8 mouse cellular contexts compared by ENCODE assay signal in genomic region chr11:84871548-84872069, GRCm38 (mm10). TPM values are rescaled to one million over a fixed set of nuclear protein-coding genes. Genes with fewer than 3 reads are reported as not detected.
DNase-seq lines count a peak whose midpoint lies in the region; ATAC-seq and TF ChIP-seq lines count a peak whose summit lies in the region.

No protein-coding gene starts in this region.

- no peak for TF ChIP-seq POLR2A in ES-Bruce4 (IDR thresholded peaks at IDR 0.05; ENCODE audit: insufficient read depth, low read length)

- H3K4me2 ChIP-seq in heart, embryonic 14.5 days (ENCODE audit: low read length), result peak overlapping the region; percentile 84
- peak overlapping the region; percentile 69 for H3K4me2 ChIP-seq in forebrain, embryonic 16.5 days (ENCODE audit: low read length)
- peak overlapping the region; percentile 80 for H3K4me2 ChIP-seq in liver, postnatal 0 days (ENCODE audit: low read depth, low read length)

- no peak for ATAC-seq in heart, embryonic 14.5 days (ENCODE audit: insufficient number of reproducible peaks, insufficient read depth, low FRiP score, low read depth)
- ATAC-seq in forebrain, embryonic 16.5 days, result no peak
- ATAC-seq in liver, postnatal 0 days, result no peak

- H3K27ac ChIP-seq in heart, embryonic 14.5 days (replicated peaks in 1 of 2; ENCODE audit: control insufficient read depth in 1 of 2, insufficient read depth in 1 of 2, low read depth in 2 of 2, low read length in 2 of 2), result peak overlapping the region; percentile 98 to 100
- peak overlapping the region; percentile 79; the same call in 1 of the 2 replicates for H3K27ac ChIP-seq in ES-Bruce4 (ENCODE audit: insufficient read depth, low read length)
- peak overlapping the region; percentile 99; the same call in 1 of the 2 replicates for H3K27ac ChIP-seq in forebrain, embryonic 16.5 days (ENCODE audit: low read length)
- H3K27ac ChIP-seq in liver, postnatal 0 days (ENCODE audit: low read depth), result peak overlapping the region; percentile 100

- H3K4me3 ChIP-seq in heart, embryonic 14.5 days (ENCODE audit: control insufficient read depth in 1 of 2, insufficient read depth in 1 of 2, low read depth in 1 of 2, low read length in 2 of 2), result peak overlapping the region; percentile 96 to 98
- H3K4me3 ChIP-seq in ES-Bruce4 (ENCODE audit: low read depth, low read length), result peak overlapping the region; percentile 93
- peak overlapping the region; percentile 81 for H3K4me3 ChIP-seq in forebrain, embryonic 16.5 days (replicated peaks; ENCODE audit: low read length)
- peak overlapping the region; percentile 100 for H3K4me3 ChIP-seq in liver, postnatal 0 days (ENCODE audit: low read depth, low read length)

- peaks cover 8% of the 10 kb centered on the region; the same call in 1 of the 2 replicates for H3K36me3 ChIP-seq in heart, embryonic 14.5 days (ENCODE audit: control insufficient read depth, insufficient read depth, low read length)
- peaks cover 8% of the 10 kb centered on the region for H3K36me3 ChIP-seq in ES-Bruce4 (ENCODE audit: control insufficient read depth, insufficient read depth, low read length, poor library complexity, severe bottlenecking)
- H3K36me3 ChIP-seq in forebrain, embryonic 16.5 days (ENCODE audit: control insufficient read depth, insufficient read depth), result no peaks in the 10 kb centered on the region
- H3K36me3 ChIP-seq in liver, postnatal 0 days (replicated peaks; ENCODE audit: insufficient read depth, low read length), result peaks cover 12% of the 10 kb centered on the region

- WGBS in heart, embryonic 14.5 days, result 74% methylated on average over 4 of the region's 4 CpGs
- WGBS in forebrain, embryonic 16.5 days, result 84% methylated on average over 4 of the region's 4 CpGs
- 52% methylated on average over 4 of the region's 4 CpGs for WGBS in liver, postnatal 0 days (ENCODE audit: insufficient replicate concordance)

- H3K4me1 ChIP-seq in heart, embryonic 14.5 days (ENCODE audit: control insufficient read depth in 2 of 2, insufficient read depth in 2 of 2, low read length in 2 of 2), result peaks cover 0 to 17% of the 10 kb centered on the region in 2 experiments; a peak in 2 of 4 replicates
- H3K4me1 ChIP-seq in ES-Bruce4 (ENCODE audit: control insufficient read depth, insufficient read depth, low read length), result no peaks in the 10 kb centered on the region
- H3K4me1 ChIP-seq in forebrain, embryonic 16.5 days (replicated peaks; ENCODE audit: control insufficient read depth, insufficient read depth, low read length), result peaks cover 16% of the 10 kb centered on the region
- H3K4me1 ChIP-seq in liver, postnatal 0 days (ENCODE audit: insufficient read depth), result peaks cover 13% of the 10 kb centered on the region

- no peak for DNase-seq in heart, postnatal 36 days
- DNase-seq in liver, postnatal 0 days, result no peak
- no peak for DNase-seq in ovary, postnatal 10 days (ENCODE audit: low spot score)
- no peak for DNase-seq in layer of hippocampus, postnatal 14 days (ENCODE audit: low spot score in 2 of 2)
- no peak for DNase-seq in left cerebral cortex, postnatal 4 days

- TF ChIP-seq EP300 in ES-Bruce4 (IDR thresholded peaks at IDR 0.05; ENCODE audit: insufficient read depth, low read depth, low read length), result no peak
- no peak for TF ChIP-seq EP300 in liver, postnatal 0 days (IDR thresholded peaks at IDR 0.05; ENCODE audit: low read depth)

- no peaks in the 10 kb centered on the region for H3K9me3 ChIP-seq in heart, embryonic 14.5 days (ENCODE audit: control insufficient read depth, low read length)
- no peaks in the 10 kb centered on the region for H3K9me3 ChIP-seq in ES-Bruce4 (replicated peaks; ENCODE audit: control insufficient read depth, insufficient read depth, low read length, poor library complexity, severe bottlenecking)
- no peaks in the 10 kb centered on the region for H3K9me3 ChIP-seq in forebrain, embryonic 16.5 days (ENCODE audit: control insufficient read depth, low read length)
- no peaks in the 10 kb centered on the region for H3K9me3 ChIP-seq in liver, postnatal 0 days (ENCODE audit: low read length)

- intact Hi-C loops in heart, postnatal 36 days (cut with DNase I), result loop anchor here (2.0 kb wide), 2 partner anchors 43 to 51 kb away; partner anchors contain the start of gene Dhrs11
- intact Hi-C loops in left cerebral cortex, postnatal 4 days (cut with DNase I), result no loop called here

- H3K9ac ChIP-seq in heart, embryonic 14.5 days (ENCODE audit: low read length), result peak overlapping the region; percentile 96
- peak overlapping the region; percentile 99 for H3K9ac ChIP-seq in ES-Bruce4 (ENCODE audit: low read depth, poor library complexity, severe bottlenecking)
- H3K9ac ChIP-seq in forebrain, embryonic 16.5 days (replicated peaks; ENCODE audit: low read depth, low read length), result peak overlapping the region; percentile 96
- peak overlapping the region; percentile 99 for H3K9ac ChIP-seq in liver, postnatal 0 days (replicated peaks)

- TF ChIP-seq CTCF in ES-Bruce4 (IDR thresholded peaks at IDR 0.05; ENCODE audit: low read depth, low read length), result no peak
- no peak for TF ChIP-seq CTCF in liver, postnatal 0 days (IDR thresholded peaks at IDR 0.05; ENCODE audit: low read depth)

- H3K27me3 ChIP-seq in heart, embryonic 14.5 days (ENCODE audit: control insufficient read depth, insufficient read depth, low read length), result no peaks in the 10 kb centered on the region
- H3K27me3 ChIP-seq in ES-Bruce4 (ENCODE audit: control insufficient read depth, insufficient read depth, low read length, poor library complexity, severe bottlenecking), result no peaks in the 10 kb centered on the region
- H3K27me3 ChIP-seq in forebrain, embryonic 16.5 days (replicated peaks; ENCODE audit: control insufficient read depth, insufficient read depth, low read length), result no peaks in the 10 kb centered on the region
- no peaks in the 10 kb centered on the region for H3K27me3 ChIP-seq in liver, postnatal 0 days (ENCODE audit: insufficient read depth, low read length)

RNA-seq across cellular contexts. Expression of gene Ggnbp2, which starts 1.0 kb away (rescaled TPM):
- 49.9 and 54.4 TPM in 2 replicates for polyA plus RNA-seq in heart, embryonic 14.5 days (2014; fragmentation: Nextera tagmentation; extraction: Ambion mirVana)
- 10 to 100 TPM; 48.3 to 48.8 TPM for total RNA-seq in heart, postnatal 36 days (2021)
- polyA plus RNA-seq in ES-Bruce4 (2011; ENCODE audit: insufficient read depth, insufficient read length, low read depth, missing spikeins), result 86.0 and 89.8 TPM in 2 replicates
- 71.4 and 73.3 TPM in 2 replicates for polyA plus RNA-seq in forebrain, embryonic 16.5 days (2015; fragmentation: Nextera tagmentation; extraction: Ambion mirVana)
- 44.7 and 56.3 TPM in 2 replicates for polyA plus RNA-seq in liver, postnatal 0 days (2015; fragmentation: Nextera tagmentation; extraction: Ambion mirVana)
- total RNA-seq in layer of hippocampus, postnatal 14 days (2021), result 10 to 100 TPM; 77.0 to 79.0 TPM
- 100 to 1,000 TPM in 1 of 2 experiments, 10 to 100 TPM in 1; 86.9 to 100 TPM for total RNA-seq in left cerebral cortex, postnatal 4 days (2021)

RNA-seq across cellular contexts. Expression of gene Myo19, which starts 8.3 kb away (rescaled TPM):
- polyA plus RNA-seq in heart, embryonic 14.5 days (2014; fragmentation: Nextera tagmentation; extraction: Ambion mirVana), result 5.8 and 6.6 TPM in 2 replicates
- 1 to 10 TPM; 5.5 to 5.8 TPM for total RNA-seq in heart, postnatal 36 days (2021)
- polyA plus RNA-seq in ES-Bruce4 (2011; ENCODE audit: insufficient read depth, insufficient read length, low read depth, missing spikeins), result 19.0 and 19.5 TPM in 2 replicates
- polyA plus RNA-seq in forebrain, embryonic 16.5 days (2015; fragmentation: Nextera tagmentation; extraction: Ambion mirVana), result 5.1 and 6.5 TPM in 2 replicates
- polyA plus RNA-seq in liver, postnatal 0 days (2015; fragmentation: Nextera tagmentation; extraction: Ambion mirVana), result 1.7 and 1.8 TPM in 2 replicates
- 10 to 100 TPM; 10.1 to 12.2 TPM for total RNA-seq in layer of hippocampus, postnatal 14 days (2021)
- total RNA-seq in left cerebral cortex, postnatal 4 days (2021), result 10 to 100 TPM; 20.0 to 21.1 TPM

RNA-seq across cellular contexts. Expression of gene Pigw, which starts 8.5 kb away (rescaled TPM):
- 2.8 and 3.0 TPM in 2 replicates for polyA plus RNA-seq in heart, embryonic 14.5 days (2014; fragmentation: Nextera tagmentation; extraction: Ambion mirVana)
- total RNA-seq in heart, postnatal 36 days (2021), result 1 to 10 TPM; 4.7 to 7.6 TPM
- 10.8 and 11.2 TPM in 2 replicates for polyA plus RNA-seq in ES-Bruce4 (2011; ENCODE audit: insufficient read depth, insufficient read length, low read depth, missing spikeins)
- polyA plus RNA-seq in forebrain, embryonic 16.5 days (2015; fragmentation: Nextera tagmentation; extraction: Ambion mirVana), result 2.7 and 3.7 TPM in 2 replicates
- 1.3 and 1.4 TPM in 2 replicates for polyA plus RNA-seq in liver, postnatal 0 days (2015; fragmentation: Nextera tagmentation; extraction: Ambion mirVana)
- 1 to 10 TPM; 7.3 to 8.7 TPM for total RNA-seq in layer of hippocampus, postnatal 14 days (2021)
- 10 to 100 TPM; 11.2 to 12.0 TPM for total RNA-seq in left cerebral cortex, postnatal 4 days (2021)

RNA-seq across cellular contexts. Expression of gene Dhrs11, which starts 42.8 kb away (rescaled TPM):
- 46.5 and 56.5 TPM in 2 replicates for polyA plus RNA-seq in heart, embryonic 14.5 days (2014; fragmentation: Nextera tagmentation; extraction: Ambion mirVana)
- total RNA-seq in heart, postnatal 36 days (2021), result 100 to 1,000 TPM; 102 to 108 TPM
- polyA plus RNA-seq in ES-Bruce4 (2011; ENCODE audit: insufficient read depth, insufficient read length, low read depth, missing spikeins), result 5.0 and 7.0 TPM in 2 replicates
- polyA plus RNA-seq in forebrain, embryonic 16.5 days (2015; fragmentation: Nextera tagmentation; extraction: Ambion mirVana), result 3.7 and 4.3 TPM in 2 replicates
- 86.1 and 91.1 TPM in 2 replicates for polyA plus RNA-seq in liver, postnatal 0 days (2015; fragmentation: Nextera tagmentation; extraction: Ambion mirVana)
- 1 to 10 TPM; 7.1 to 7.4 TPM for total RNA-seq in layer of hippocampus, postnatal 14 days (2021)
- 1 to 10 TPM; 5.9 to 6.8 TPM for total RNA-seq in left cerebral cortex, postnatal 4 days (2021)

RNA-seq across cellular contexts. Expression of gene Znhit3, which starts 44.6 kb away (rescaled TPM):
- polyA plus RNA-seq in heart, embryonic 14.5 days (2014; fragmentation: Nextera tagmentation; extraction: Ambion mirVana), result 38.5 and 42.6 TPM in 2 replicates
- 10 to 100 TPM in 1 of 2 experiments, 1 to 10 TPM in 1; 8.8 to 10.5 TPM for total RNA-seq in heart, postnatal 36 days (2021)
- 37.0 and 39.6 TPM in 2 replicates for polyA plus RNA-seq in ES-Bruce4 (2011; ENCODE audit: insufficient read depth, insufficient read length, low read depth, missing spikeins)
- polyA plus RNA-seq in forebrain, embryonic 16.5 days (2015; fragmentation: Nextera tagmentation; extraction: Ambion mirVana), result 60.8 and 66.9 TPM in 2 replicates
- 20.1 and 21.8 TPM in 2 replicates for polyA plus RNA-seq in liver, postnatal 0 days (2015; fragmentation: Nextera tagmentation; extraction: Ambion mirVana)
- total RNA-seq in layer of hippocampus, postnatal 14 days (2021), result 10 to 100 TPM; 27.0 to 29.6 TPM
- 10 to 100 TPM; 24.8 to 30.7 TPM for total RNA-seq in left cerebral cortex, postnatal 4 days (2021)
